Mouse (Mus musculus) bone marrow, adult 2 months (tissue): Measurements from ENCODE around the gene March9. TPM values are rescaled to one million over a fixed set of nuclear protein-coding genes. Genes with fewer than 3 reads are reported as not detected.

Source experiments
- H3K27ac ChIP-seq: fragments of 200-500 bp; 2 replicates; pipeline ENCODE4 v1.5.1; 2012; ENCODE audit warnings: low read depth, mild to moderate bottlenecking, control low read depth, inconsistent platforms, low read length; ENCODE audit not compliant: control insufficient read depth, poor library complexity, insufficient read depth
- H3K4me1 ChIP-seq: fragments of 200-500 bp; 2 replicates; pipeline ENCODE4 v1.6.1; 2011; ENCODE audit warnings: low read length; ENCODE audit not compliant: control insufficient read depth, insufficient read depth
- H3K4me3 ChIP-seq: fragments of 200-500 bp; replicated peaks from 2 replicates; pipeline ENCODE3; 2011; ENCODE audit warnings: mild to moderate bottlenecking, low read depth, low read length, control low read depth; ENCODE audit not compliant: control insufficient read depth
- CTCF ChIP-seq: fragments of 200-500 bp; IDR thresholded peaks from 2 replicates; pipeline ENCODE4 v1.5.1; 2011; ENCODE audit warnings: low read length, control low read depth; ENCODE audit not compliant: control insufficient read depth, insufficient read depth
- POLR2A ChIP-seq: fragments of 200-500 bp; IDR thresholded peaks from 2 replicates; pipeline ENCODE4 v1.6.1; 2011; ENCODE audit warnings: low read depth, mild to moderate bottlenecking, control low read depth, low read length, borderline replicate concordance; ENCODE audit not compliant: control insufficient read depth
- WGBS: fragments of 180-500 bp; shearing (Covaris S2); methylation state at CpG from one replicate; pipeline ENCODE4 v1.1.7; 2018; 5-methylcytosine and 5-hydroxymethylcytosine counted together
- polyA plus RNA-seq: library from polyadenylated mRNA; stranded (reverse); fragments of >200 nt; gene quantifications from 2 replicates; pipeline ENCODE4 v1.2.4, GENCODE M21; 2011; ENCODE audit warnings: low replicate concordance; ENCODE audit not compliant: missing spikeins, insufficient read depth, insufficient read length

March9 gene
- polyA plus RNA-seq, 1 experiment, result 1.6 TPM

- 87% methylated on average over 5 of the region's 5 CpGs for WGBS
- H3K4me1 ChIP-seq, result no peaks in the 10 kb centered on the region
- no peak for TF ChIP-seq POLR2A
- no peak for TF ChIP-seq CTCF
- H3K27ac ChIP-seq, result no peak overlapping the region
- no peak overlapping the region for H3K4me3 ChIP-seq
These were observed 23.9 kb upstream of the March9 start for GRCm38 (mm10) chr10:127083915-127084306.

- Histone ChIP-seq H3K4me3 (no peak overlapping the region), H3K4me1 (no peaks in the 10 kb centered on the region), H3K27ac (no peak overlapping the region)
- 84% methylated on average over 8 of the region's 8 CpGs for WGBS
- TF ChIP-seq POLR2A (no peak), CTCF (no peak)
These were observed 23.4 kb upstream of the March9 start for GRCm38 (mm10) chr10:127083292-127083914.

GRCm38 (mm10) chr10:127081996-127082620, 22.1 kb upstream of the March9 start:
- Histone ChIP-seq H3K27ac (no peak overlapping the region), H3K4me3 (no peak overlapping the region), H3K4me1 (no peaks in the 10 kb centered on the region)
- 69% methylated on average over 8 of the region's 8 CpGs for WGBS
- TF ChIP-seq CTCF (no peak), POLR2A (no peak)

GRCm38 (mm10) chr10:127080901-127081780, 21.2 kb upstream of the March9 start:
- H3K4me3 ChIP-seq, result no peak overlapping the region
- TF ChIP-seq POLR2A, result no peak
- no peak for TF ChIP-seq CTCF
- 85% methylated on average over 48 of the region's 48 CpGs for WGBS
- no peaks in the 10 kb centered on the region; the same call in 1 of the 2 replicates for H3K4me1 ChIP-seq
- no peak overlapping the region for H3K27ac ChIP-seq

GRCm38 (mm10) chr10:127079665-127080391, 19.8 kb upstream of the March9 start:
- H3K4me3 ChIP-seq, result no peak overlapping the region

GRCm38 (mm10) chr10:127078677-127079575, 18.9 kb upstream of the March9 start:
- H3K4me1 ChIP-seq, result no peaks in the 10 kb centered on the region; the same call in 1 of the 2 replicates
- H3K4me3 ChIP-seq, result no peak overlapping the region
- WGBS, result 81% methylated on average over 49 of the region's 49 CpGs
- H3K27ac ChIP-seq, result no peak overlapping the region
- TF ChIP-seq POLR2A (no peak), CTCF (no peak)

More at GRCm38 (mm10) chr10:127079665-127080391, 19.8 kb upstream of the March9 start:
- no peak overlapping the region for H3K27ac ChIP-seq
- TF ChIP-seq POLR2A (no peak), CTCF (no peak)
- H3K4me1 ChIP-seq, result no peaks in the 10 kb centered on the region; the same call in 1 of the 2 replicates
- 89% methylated on average over 63 of the region's 70 CpGs for whole genome bisulfite sequencing
